Mouse (Mus musculus) erythroid progenitor cell, adult 5-6 weeks (primary cell): ENCODE data around the gene Sumf1. TPM values are rescaled to one million over a fixed set of nuclear protein-coding genes. Genes with fewer than 3 reads are reported as not detected.
A peak's percentile ranks its signal among the peaks of the same experiment; 100 is the strongest.

Experiments
- ATAC-seq: replicated peaks from 2 replicates; pipeline ENCODE4 v1.8.0; 2016; ENCODE audit warnings: moderate number of reproducible peaks, mild to moderate bottlenecking, moderate TSS enrichment, inconsistent platforms; ENCODE audit not compliant: poor library complexity, low FRiP score, severe bottlenecking
- total RNA-seq, 2 experiments: library from RNA; stranded (forward) in 1 of 2; stranded (reverse) in 1 of 2; fragments of 150-400 nt in 1 of 2; fragments of 186-747, 209-891 nt in 1 of 2; gene quantifications; 2 replicates each; pipeline versions ENCODE4 v1.2.3 to v1.2.4; 2015 to 2017; ENCODE audit warnings: low replicate concordance in 2 of 2

The Sumf1 gene
- total RNA-seq, 2 experiments from 2014 or later = 5.4 to 9.2 TPM

DNA sequence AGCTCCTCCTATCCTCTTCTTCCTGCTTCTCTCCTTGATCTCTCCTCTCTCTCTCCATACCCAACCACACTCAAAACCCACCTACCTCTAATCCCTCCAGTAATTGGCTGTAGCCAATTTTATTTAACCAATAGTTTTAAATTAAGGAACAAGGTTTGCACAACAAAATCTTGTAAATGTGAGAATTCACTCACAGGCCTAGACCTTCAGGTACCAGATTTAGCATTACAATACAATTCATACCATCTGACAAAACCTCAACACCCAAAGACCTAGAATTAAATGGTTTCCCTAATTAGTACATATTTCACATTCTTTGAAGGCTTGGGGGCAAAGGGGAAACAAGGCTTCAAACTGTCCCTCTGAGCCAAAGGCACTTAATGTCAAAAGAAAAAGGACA is 78.0 kb downstream of the Sumf1 start:
- no peak for ATAC-seq

DNA sequence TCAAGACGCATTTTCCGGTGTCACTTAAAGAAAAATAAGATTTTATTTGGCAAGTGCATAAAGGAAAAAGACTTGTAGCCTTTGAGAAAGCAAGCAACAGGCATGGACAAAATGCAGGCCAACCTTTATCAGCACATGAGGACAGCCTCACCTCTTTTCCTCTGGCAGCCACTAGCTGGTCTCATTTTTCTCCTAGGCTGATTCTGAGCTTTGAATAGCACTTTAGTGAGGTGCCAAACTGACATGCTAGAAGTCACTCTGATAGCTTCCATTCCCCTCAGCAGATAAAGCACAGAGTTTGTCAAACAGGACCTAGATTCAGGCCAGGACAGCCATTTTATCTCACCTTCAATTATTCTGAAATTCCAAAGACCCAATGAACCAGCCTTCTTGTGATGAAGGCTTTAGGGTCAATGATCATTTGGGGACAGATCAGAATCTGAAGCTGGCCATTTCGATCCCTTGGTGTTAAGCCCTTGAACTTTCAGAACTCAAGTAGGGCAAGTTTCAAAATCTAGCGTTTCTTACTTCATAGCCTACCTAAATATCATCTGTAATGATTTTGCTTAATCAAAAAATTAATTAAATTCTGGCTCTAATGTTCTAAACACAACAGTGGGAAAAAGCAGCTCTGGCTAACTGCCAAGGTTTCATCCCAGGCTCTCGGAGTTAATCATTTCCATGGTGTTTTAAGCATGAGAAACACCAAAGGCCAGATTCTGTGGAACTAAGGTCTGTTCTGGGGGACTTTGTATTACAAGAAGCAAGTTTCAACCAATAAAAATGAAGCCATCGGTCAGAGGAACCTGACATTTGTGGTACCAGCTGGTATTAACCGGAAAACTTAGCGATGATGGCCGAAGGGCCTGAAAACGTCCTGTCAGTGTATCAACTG is 83.2 kb downstream of the Sumf1 start:
- ATAC-seq = no peak

DNA sequence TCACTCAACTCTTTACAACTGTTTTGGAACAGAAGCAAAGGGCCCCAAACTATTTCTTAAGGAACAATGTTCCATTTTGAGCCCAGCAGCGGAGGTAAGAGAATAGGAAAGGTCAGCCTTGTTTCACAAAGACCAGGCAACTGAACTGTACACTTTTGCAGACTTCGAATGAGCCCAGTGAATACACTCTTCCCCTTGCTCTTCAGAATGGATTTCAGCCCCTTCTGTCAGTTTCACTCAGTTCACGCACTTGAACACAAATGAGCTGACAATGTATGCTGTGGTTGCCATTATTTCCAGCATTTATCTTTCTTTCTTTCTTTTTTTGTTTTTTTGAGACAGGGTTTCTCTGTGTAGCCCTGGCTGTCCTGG is 86.5 kb downstream of the Sumf1 start:
- ATAC-seq = no peak

DNA sequence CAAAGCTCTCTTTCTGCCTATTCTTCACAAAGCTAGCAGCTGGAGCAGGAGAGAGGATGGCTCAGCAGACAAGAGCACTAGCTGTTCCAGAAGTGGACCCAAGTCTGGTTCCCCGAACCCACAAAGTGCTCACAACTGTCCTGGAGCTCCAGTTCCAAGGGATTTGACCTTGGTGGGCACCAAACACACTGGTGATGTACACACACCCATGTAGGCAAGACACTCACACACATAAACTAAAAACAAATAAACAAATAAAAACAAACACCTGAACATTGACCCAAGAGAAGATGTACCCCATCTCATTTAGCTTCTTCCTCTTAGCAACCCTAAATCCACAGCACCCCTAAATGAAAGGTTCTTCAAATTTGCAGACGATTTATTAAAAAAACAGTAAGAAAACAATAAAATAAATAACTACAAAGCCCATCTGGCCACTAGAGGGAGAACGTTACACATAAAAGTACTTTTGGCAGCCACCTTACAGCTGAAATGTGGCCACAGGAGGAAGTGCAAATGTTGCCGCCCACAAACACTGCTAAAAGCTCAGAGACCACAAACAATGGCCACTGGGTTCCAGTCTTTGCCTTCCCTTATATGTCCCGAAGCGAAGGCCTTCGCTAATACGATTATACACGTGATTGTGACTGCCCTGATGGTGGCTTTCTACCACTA is 87.1 kb downstream of the Sumf1 start:
- no peak for ATAC-seq

DNA sequence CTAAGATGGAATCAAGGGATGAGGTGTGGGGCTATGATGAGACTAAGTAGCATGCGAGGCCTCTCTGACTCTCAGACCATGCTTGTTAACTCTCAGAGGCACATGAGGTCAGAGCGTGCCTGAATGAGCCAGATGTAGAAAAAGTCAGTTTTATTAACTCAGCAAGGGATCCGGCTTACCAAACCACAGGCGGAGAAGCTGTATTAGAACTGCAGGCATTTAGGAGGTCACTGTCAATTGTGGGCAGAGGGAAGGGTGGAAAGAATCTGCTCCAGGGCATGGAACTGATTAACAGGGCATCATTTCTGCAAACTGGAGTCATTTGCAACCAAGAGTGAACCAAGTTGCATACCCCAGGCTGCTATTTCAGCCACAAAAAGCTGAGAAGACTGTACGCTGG is 89.9 kb downstream of the Sumf1 start:
- ATAC-seq = no peak

DNA sequence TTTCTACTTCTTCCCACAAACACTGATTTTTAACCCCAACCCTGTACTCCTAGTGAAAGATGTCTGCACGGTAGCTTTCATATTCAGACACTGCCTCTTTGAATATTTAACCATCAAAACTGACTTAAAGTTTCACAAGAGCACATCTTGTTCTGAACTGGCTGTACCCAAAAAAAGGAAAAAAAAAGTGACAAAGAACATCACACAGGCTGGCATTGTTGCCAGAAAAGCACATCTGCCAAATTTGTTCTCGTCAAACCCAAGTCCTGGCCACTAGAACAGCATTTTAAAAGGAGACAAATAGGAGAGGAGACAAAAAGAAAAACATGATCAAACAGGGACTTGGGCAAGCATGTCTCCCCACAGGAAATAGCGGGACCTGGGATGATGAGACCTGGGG is 91.9 kb downstream of the Sumf1 start:
- no peak for ATAC-seq

DNA sequence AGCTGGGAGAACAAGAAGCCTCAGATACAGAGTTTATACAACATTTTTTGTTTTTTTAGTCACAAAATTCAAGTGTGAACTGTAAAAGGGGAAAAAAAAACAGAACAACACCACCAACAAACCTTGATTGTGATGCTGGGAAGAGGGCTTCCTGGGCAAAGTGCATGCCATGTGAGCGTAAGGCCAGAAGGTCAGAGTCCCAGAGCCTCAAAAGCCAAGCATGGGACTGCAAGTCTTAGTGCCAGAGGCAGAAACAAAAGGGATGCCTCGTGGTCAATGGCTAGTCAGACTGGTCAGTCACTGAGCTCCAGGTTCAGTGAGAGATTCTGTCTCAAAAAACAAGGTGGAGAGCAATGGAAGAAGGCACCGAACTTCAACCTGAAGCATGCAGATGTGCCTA is 92.7 kb downstream of the Sumf1 start:
- no peak for ATAC-seq

DNA sequence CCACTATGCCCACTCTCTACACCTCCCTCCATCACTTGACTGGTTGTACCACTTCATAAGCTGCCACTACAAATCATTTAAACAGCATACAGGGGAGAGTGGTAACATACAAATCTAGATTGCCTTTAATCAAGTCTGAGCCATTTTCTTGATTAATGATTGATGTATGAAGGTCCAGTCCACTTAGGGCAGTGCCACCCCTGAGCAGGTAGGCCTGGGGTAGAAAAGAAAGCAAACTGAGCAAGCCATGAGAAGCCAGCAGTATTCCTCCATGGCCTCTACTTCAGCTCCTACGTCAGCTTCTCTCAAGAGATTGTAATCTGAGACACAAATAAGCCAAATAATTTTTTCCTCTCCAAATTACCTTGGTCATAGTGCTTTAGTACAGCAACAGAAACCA is 94.1 kb downstream of the Sumf1 start:
- ATAC-seq = no peak

DNA sequence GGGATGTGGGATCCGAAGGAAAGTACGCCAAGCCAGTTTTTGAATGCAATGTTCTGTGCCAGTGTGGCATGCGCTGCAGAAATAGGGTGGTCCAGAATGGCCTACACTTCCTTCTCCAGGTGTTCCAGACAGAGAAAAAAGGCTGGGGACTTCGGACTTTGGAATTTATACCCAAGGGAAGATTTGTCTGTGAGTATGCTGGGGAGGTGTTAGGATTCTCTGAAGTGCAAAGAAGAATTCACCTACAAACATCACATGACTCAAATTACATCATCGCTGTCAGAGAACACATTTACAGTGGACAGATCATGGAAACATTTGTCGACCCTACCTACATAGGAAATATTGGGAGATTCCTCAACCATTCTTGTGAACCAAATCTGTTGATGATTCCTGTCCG is 109.5 kb downstream of the Sumf1 start:
- ATAC-seq = no peak

DNA sequence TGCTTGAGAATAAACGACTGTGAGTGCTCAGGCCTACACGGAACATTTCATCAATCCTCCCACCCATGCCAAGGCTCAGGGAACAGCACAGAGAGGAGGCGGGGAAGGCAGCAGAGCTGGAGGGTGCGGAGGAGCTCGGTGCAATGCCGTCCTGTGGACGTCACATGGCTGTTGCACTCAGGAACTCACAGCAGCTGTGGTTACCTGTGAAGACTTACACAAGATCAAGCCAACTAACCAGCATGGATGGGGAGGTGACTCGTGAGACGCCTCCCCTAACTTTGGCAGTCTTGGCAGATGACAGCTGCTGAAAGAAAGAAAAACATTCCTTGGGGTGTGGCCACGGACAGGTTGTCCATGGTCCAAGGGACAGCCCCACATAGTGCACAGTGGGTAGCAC is 110.8 kb downstream of the Sumf1 start:
- ATAC-seq = no peak

DNA sequence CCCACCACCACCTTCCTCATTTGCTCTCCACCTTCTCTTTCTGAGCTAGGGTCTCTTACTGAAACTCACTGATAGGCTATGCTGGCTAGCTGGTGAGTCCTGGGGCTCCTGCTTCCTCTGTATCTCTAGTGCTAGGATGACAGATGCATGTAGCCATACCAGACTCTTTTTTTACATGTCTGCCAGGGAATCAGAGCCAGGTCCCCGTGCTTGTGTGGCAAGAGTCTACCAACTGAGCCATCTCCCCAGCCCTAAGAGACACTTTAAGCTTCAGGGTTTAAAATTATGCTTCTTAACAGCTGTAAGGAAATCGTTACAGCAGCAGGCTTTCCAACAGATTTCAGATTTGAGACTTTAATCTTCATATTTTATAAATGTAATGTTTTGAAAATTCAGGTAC is 111.5 kb downstream of the Sumf1 start:
- ATAC-seq = no peak

DNA sequence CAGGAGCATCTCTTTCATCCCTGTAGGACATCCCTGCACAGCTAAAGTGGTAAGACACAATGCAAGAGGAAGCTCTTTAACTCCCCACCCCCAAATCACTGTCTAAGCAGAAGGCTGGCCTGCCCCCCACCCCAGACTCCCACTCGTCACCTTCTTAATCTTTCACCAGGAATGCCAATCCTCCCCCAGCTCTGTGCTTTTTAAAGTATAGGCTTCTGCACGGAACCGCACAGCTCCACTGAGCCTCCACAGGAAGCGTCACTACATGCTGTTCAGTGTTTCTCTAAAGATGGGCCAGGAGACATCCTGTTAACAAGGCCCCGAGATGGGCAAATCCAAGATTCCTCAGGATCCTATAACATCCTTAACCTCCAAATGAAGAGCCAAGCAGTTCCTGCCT is 112.3 kb downstream of the Sumf1 start:
- ATAC-seq = no peak

DNA sequence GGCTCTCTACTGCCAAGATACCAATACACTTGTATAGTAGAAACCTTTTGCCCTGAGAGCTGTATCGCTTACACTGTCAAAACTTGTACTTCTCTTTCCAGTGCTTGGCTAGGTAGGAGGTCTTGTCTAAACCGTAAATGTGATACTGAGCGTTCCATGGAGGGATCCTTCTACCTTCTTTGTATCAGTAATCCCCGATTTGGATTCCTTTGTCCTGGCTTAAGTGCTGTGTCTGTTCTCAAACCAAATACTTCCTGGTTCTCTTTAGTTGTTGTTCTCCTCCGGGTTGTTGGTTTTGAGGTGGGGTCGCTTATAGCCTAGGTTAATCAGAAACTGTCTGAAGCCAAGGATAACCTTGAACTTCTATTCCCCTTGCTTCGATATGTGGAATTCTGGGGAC is 114.4 kb downstream of the Sumf1 start:
- no peak for ATAC-seq

DNA sequence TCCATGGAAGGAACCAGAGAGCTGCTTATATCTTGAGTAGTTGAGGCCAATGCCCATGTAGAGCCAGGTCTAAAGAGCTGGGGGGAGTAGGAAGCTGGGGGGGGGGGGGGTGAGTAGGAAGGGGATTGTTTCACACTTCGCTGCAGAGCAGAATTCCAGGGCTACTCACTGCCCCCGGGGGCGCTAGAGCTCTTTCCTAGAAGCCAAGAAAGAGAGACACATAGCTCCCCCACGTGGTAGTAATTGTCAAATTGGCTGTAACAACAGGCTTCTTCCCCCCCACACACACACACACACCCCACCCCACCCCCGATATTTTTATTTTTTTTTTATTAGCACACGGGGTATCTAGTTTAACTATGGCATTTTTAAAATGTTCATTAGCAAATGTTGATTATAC is 119.8 kb downstream of the Sumf1 start:
- ATAC-seq = no peak; the same call in 1 of the 2 replicates

DNA sequence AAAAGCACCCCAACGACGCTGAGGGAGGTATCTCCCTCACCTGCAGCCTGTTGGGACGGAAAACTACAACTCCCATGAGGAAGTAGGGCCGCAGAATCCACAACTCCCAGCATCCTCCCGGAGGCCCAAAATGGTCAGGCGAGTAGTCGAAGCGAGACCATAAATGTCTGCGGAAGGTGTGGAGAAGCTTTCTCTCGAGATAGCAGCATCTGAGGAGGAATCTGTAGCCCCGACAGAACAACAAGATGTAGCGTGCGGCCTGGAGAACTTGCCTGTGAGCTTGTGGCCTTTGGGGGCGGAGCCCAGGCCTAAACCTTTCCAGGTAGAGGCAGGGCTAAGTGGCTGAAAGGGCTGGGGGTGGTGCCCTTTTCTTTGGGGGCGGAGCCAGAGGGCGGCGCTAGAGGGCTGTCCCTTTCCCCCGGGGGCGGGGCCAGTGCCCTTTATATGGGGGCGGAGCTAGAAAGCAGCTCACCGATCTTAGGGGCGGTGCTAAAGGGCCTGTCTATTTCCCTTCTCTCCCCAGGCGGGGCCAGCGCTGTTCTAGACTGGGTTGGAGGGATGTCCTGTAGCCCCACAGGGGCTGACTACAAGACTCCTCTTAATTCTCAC is 120.4 kb downstream of the Sumf1 start, which contains the start of gene Setmar:
Gene Setmar, plus strand, starts transcription at position 128 of the 609 bp plus-strand sequence.
- ATAC-seq = peak; percentile 96

DNA sequence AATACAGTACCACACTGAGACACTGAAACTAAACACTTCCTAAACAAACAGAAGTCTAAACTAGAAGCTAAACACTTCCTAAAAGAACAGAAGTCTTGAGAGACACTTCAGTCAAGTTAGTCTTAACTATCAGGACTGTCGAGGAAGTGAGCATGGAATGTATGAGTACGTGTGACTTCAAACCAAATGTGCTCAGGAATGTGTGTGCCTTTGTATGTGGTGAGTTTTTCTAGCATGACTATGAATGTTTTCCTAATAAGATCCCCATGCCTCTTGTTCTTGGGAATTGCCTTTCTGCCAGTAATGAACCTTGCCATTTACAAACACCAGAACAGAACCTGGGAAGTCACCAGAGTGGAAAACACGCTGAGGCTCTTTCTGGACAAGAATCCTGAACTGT is 124.3 kb downstream of the Sumf1 start:
- ATAC-seq = no peak

DNA sequence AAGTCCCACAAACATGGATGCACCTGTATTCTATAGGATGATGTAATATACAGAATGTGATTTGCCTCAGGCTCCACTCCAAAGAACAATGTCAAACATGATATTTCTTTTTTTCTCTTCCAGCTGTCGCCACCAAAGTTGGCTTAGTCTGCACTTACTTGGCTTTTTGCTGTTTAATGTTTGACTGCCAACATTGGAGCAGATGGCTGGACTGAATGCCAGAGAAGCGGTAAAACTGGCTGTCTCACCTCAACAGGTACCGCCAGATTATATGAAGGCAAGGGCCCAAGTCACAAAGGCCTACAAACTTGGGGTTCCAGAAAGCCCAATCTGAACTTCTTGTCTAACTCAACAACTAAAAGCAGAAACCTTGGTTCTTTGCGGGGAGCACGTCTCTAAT is 127.3 kb downstream of the Sumf1 start:
- ATAC-seq = no peak

DNA sequence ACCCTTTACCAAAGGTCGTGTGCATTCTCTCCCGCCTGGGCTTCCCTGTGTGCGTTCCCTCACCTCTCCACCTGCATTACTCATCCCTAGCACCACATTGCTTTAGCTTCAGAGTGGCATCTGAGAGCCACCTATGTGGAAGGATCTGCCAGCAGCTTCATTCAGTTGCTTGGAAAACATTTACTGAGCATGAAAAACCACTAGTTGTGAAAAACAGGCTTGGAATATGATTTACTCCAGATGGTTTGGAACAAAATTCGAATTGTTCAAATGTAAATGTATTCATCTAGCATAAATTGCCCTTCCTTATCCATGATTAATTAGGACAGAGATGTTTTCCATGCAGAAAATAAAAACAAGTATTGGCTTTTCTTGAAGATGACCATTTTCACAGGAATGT is 128.0 kb downstream of the Sumf1 start:
- no peak for ATAC-seq
